Mouse (Mus musculus) adrenal gland, postnatal 4 days (tissue): ENCODE data around the gene Gm4565. TPM values are rescaled to one million over a fixed set of nuclear protein-coding genes. Genes with fewer than 3 reads are reported as not detected.
"Not testable (repeated sequence)": the region's sequence is repeated elsewhere in the genome, so short reads cannot be mapped to it uniquely, and the experiment has no call there.

Source experiments
- DNase-seq, 2 experiments: peaks; one replicate each; pipeline ENCODE4 v3.0.0; 2021 to 2022; ENCODE audit warnings: low spot score in 2 of 2, mixed read lengths in 2 of 2
- long read RNA-seq, 2 experiments: library from polyadenylated mRNA; stranded (forward); transcript quantifications; one replicate each; pipeline ENCODE4 v2.0.0; 2021
- total RNA-seq, 2 experiments: library from RNA; stranded (reverse); gene quantifications; 2 replicates each; pipeline ENCODE4 v1.2.3; 2021

Gene Gm4565
- not detected for total RNA-seq
- long read RNA-seq, experiment 1 = 0 reads
- long read RNA-seq, experiment 2 = 0 reads

- DNase-seq = not testable (repeated sequence)
These were observed at the start of gene Gm4565 for GRCm38 (mm10) chr7:22588027-22588426. TSS of gene Gm4565 (minus strand) at chr7:22588127.

- not testable (repeated sequence) for DNase-seq
These were observed 22.7 kb downstream of the Gm4565 start, which contains the start of gene Gm4201 for GRCm38 (mm10) chr7:22565243-22565642. TSS of gene Gm4201 (minus strand) at chr7:22565343.

GRCm38 (mm10) chr7:22534787-22535186, 53.1 kb downstream of the Gm4565 start, which contains the start of gene Gm8677:
TSS of gene Gm8677 (minus strand) at chr7:22534887.
- DNase-seq = not testable (repeated sequence)

Other genes with a start within 250 kb of the Gm4565 start
- gene Gm8660, start 217.1 kb downstream of the Gm4565 start, total RNA-seq = not detected
- not detected for gene Vmn1r148, start 174.5 kb downstream of the Gm4565 start, total RNA-seq
- gene Vmn1r149, start 149.9 kb downstream of the Gm4565 start, total RNA-seq = not detected
- gene Gm10665, start 124.1 kb downstream of the Gm4565 start, total RNA-seq = not detected
- not detected for gene Vmn1r151, start 88.4 kb downstream of the Gm4565 start, total RNA-seq
- gene Vmn1r152, start 65.2 kb downstream of the Gm4565 start, total RNA-seq = not detected
- not detected for gene Gm8677, start 53.2 kb downstream of the Gm4565 start, total RNA-seq
- not detected for gene Gm4201, start 22.8 kb downstream of the Gm4565 start, total RNA-seq
- gene Vmn1r155, start 69.9 kb upstream of the Gm4565 start, total RNA-seq = not detected
- gene Gm8693, start 104.2 kb upstream of the Gm4565 start, total RNA-seq = not detected
- gene Gm4567, start 131.6 kb upstream of the Gm4565 start, total RNA-seq = not detected
- gene Vmn1r157, start 173.6 kb upstream of the Gm4565 start, total RNA-seq = not detected
- not detected for gene Vmn1r158, start 202.7 kb upstream of the Gm4565 start, total RNA-seq